Mouse (Mus musculus) midbrain, embryonic 14.5 days (tissue): ENCODE measurements around the gene Gm10197. TPM values are rescaled to one million over a fixed set of nuclear protein-coding genes. Genes with fewer than 3 reads are reported as not detected.

Experiments
- ATAC-seq: fragments of 200-750 bp; cut with Nextera tagmentation; 2 replicates; pipeline ENCODE4 v1.8.0; 2017; ENCODE audit warnings: moderate number of reproducible peaks, moderate library complexity; ENCODE audit not compliant: low FRiP score, low TSS enrichment
- DNase-seq: peaks from one replicate; pipeline ENCODE4 v3.0.0-alpha.2; 2015
- H3K27ac ChIP-seq: fragments of 300-500 bp; sonication (generic); replicated peaks from 2 replicates; pipeline ENCODE4 v1.5.1; 2014; ENCODE audit warnings: mild to moderate bottlenecking, low read depth, low read length, moderate library complexity
- H3K27me3 ChIP-seq: fragments of 300-500 bp; sonication (generic); 2 replicates; pipeline ENCODE4 v1.6.1; 2014; ENCODE audit warnings: low read length, control low read depth, mixed read lengths; ENCODE audit not compliant: control insufficient read depth, insufficient read depth
- H3K36me3 ChIP-seq: fragments of 300-500 bp; sonication (generic); 2 replicates; pipeline ENCODE4 v1.6.1; 2014; ENCODE audit warnings: low read length, control low read depth; ENCODE audit not compliant: control insufficient read depth, insufficient read depth
- H3K4me1 ChIP-seq: fragments of 300-500 bp; sonication (generic); 2 replicates; pipeline ENCODE4 v1.6.1; 2014; ENCODE audit warnings: mild to moderate bottlenecking, antibody characterized with exemption, low read length, control low read depth; ENCODE audit not compliant: control insufficient read depth, insufficient read depth
- H3K4me2 ChIP-seq: fragments of 300-500 bp; sonication (generic); 2 replicates; pipeline ENCODE4 v1.6.1; 2014; ENCODE audit warnings: mild to moderate bottlenecking, low read length, moderate library complexity
- H3K4me3 ChIP-seq: fragments of 300-500 bp; sonication (generic); replicated peaks from 2 replicates; pipeline ENCODE4 v1.5.1; 2014; ENCODE audit warnings: low read depth, low read length
- H3K9ac ChIP-seq: fragments of 300-500 bp; sonication (generic); replicated peaks from 2 replicates; pipeline ENCODE4 v1.6.1; 2014; ENCODE audit warnings: mild to moderate bottlenecking, low read length, moderate library complexity
- H3K9me3 ChIP-seq: fragments of 300-500 bp; sonication (generic); 2 replicates; pipeline ENCODE4 v1.6.1; 2016; ENCODE audit warnings: low read length, control low read depth, mixed read lengths; ENCODE audit not compliant: control insufficient read depth
- WGBS: fragments of 180-500 bp; shearing (Covaris S2); extraction: QIAGEN DNeasy Blood & Tissue Kit; methylation state at CpG from one replicate; pipeline ENCODE4 v1.1.7; 2014; 5-methylcytosine and 5-hydroxymethylcytosine counted together
- polyA plus RNA-seq: library from polyadenylated mRNA; unstranded; fragments of >200 nt; fragmentation: Nextera tagmentation; extraction: Ambion mirVana; gene quantifications from 2 replicates; pipeline ENCODE4 v1.2.1, GENCODE M21; 2014

Gene Gm10197
- 4.4 TPM in 1 of 2 replicates, not detected in the other for polyA plus RNA-seq

DNA sequence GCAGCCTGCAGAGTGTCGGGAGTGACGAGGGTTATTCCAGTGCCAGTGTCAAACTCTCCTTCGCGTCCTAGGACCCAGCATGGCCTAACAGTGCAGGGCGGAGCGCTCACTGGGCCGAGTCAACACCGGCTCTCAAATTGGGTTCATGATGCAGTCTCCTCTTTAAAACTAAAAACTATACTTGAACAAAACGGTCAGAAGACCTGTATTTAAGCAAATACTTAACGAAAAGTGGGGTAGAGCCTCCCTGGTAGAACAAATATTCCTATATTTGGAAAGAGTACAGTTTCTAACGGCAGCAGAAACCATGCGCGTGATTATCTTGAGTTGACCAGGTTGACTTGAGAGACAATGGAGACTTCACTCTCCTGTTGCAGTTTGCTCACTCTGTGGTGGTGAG is at the start of gene Gm10197:
TSS of gene Gm10197 (minus strand) at position 101 of the 400 bp plus-strand sequence.
- no peak within 1 kb of the TSS for H3K4me3 ChIP-seq
- no peaks in the 10 kb centered on the region for H3K27me3 ChIP-seq
- no peak within 1 kb of the TSS for H3K4me2 ChIP-seq
- no peaks in the 10 kb centered on the region for H3K9me3 ChIP-seq
- ATAC-seq: no peak
- no peak within 1 kb of the TSS for H3K9ac ChIP-seq
- no peak within 1 kb of the TSS for H3K27ac ChIP-seq
- 0 out of 2 replicates have a peak, but pooled peaks cover under 1% of the 10 kb centered on the region for H3K4me1 ChIP-seq
- DNase-seq: no peak
- WGBS: 94% methylated on average over 13 of the region's 13 CpGs
- peaks cover 44% of the 10 kb centered on the region for H3K36me3 ChIP-seq

GRCm38 (mm10) chr19:53420924-53421582 is 49.5 kb upstream of the Gm10197 start:
- Histone ChIP-seq H3K4me2 (peak overlapping the region; percentile 55), H3K4me1 (0 out of 2 replicates have a peak, but pooled peaks cover 2% of the 10 kb centered on the region), H3K36me3 (no peaks in the 10 kb centered on the region), H3K4me3 (peak overlapping the region; percentile 29), H3K27ac (peak overlapping the region; percentile 22; the same call in 1 of the 2 replicates), H3K9ac (peak overlapping the region; percentile 27), H3K9me3 (no peaks in the 10 kb centered on the region), H3K27me3 (no peaks in the 10 kb centered on the region)
- peak; percentile 85 for DNase-seq
- peak; percentile 89 for ATAC-seq
- whole genome bisulfite sequencing: 2% methylated on average over 19 of the region's 19 CpGs

GRCm38 (mm10) chr19:53419834-53420233 is 48.3 kb upstream of the Gm10197 start:
- peak; percentile 74 for DNase-seq
- H3K4me1 ChIP-seq: 0 out of 2 replicates have a peak, but pooled peaks cover 2% of the 10 kb centered on the region
- WGBS: 58% methylated on average over 5 of the region's 5 CpGs
- H3K4me2 ChIP-seq: no peak overlapping the region
- H3K27me3 ChIP-seq: no peaks in the 10 kb centered on the region
- H3K9me3 ChIP-seq: no peaks in the 10 kb centered on the region
- no peak for ATAC-seq
- H3K9ac ChIP-seq: no peak overlapping the region
- H3K27ac ChIP-seq: no peak overlapping the region
- H3K36me3 ChIP-seq: no peaks in the 10 kb centered on the region
- H3K4me3 ChIP-seq: no peak overlapping the region

- Histone ChIP-seq H3K36me3 (no peaks in the 10 kb centered on the region), H3K4me3 (no peak overlapping the region), H3K4me1 (peaks cover 8% of the 10 kb centered on the region; the same call in 1 of the 2 replicates), H3K9ac (no peak overlapping the region), H3K9me3 (no peaks in the 10 kb centered on the region), H3K27me3 (no peaks in the 10 kb centered on the region), H3K27ac (no peak overlapping the region), H3K4me2 (no peak overlapping the region)
- WGBS: 87% methylated on average over 17 of the region's 17 CpGs
- ATAC-seq (no peak), DNase-seq (no peak)
These were observed 43.6 kb upstream of the Gm10197 start for GRCm38 (mm10) chr19:53415198-53415597.

DNA sequence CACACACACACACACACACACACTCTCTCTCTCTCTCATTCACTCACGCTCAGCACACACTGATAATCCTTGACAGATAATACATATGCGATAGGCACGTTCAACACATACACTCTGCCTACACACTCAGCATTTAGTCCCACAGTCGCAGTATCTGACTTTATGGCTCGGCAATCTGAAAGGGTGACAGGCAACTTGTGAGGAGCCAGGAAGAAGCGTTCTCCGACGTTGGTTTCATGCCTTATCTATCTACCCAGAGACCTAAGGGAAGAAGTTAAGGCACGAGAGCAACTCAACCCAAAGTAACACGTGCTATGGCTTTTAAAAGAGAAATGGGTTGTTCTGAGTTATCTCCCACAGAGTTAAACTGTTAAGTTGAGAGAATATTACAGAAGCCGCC is 43.1 kb upstream of the Gm10197 start:
- peaks cover 8% of the 10 kb centered on the region; the same call in 1 of the 2 replicates for H3K4me1 ChIP-seq
- no peak overlapping the region for H3K4me2 ChIP-seq
- no peak overlapping the region for H3K27ac ChIP-seq
- H3K9me3 ChIP-seq: no peaks in the 10 kb centered on the region
- WGBS: 88% methylated on average over 11 of the region's 11 CpGs
- H3K4me3 ChIP-seq: no peak overlapping the region
- no peak for DNase-seq
- H3K36me3 ChIP-seq: no peaks in the 10 kb centered on the region
- ATAC-seq: no peak
- H3K27me3 ChIP-seq: no peaks in the 10 kb centered on the region
- no peak overlapping the region for H3K9ac ChIP-seq

DNA sequence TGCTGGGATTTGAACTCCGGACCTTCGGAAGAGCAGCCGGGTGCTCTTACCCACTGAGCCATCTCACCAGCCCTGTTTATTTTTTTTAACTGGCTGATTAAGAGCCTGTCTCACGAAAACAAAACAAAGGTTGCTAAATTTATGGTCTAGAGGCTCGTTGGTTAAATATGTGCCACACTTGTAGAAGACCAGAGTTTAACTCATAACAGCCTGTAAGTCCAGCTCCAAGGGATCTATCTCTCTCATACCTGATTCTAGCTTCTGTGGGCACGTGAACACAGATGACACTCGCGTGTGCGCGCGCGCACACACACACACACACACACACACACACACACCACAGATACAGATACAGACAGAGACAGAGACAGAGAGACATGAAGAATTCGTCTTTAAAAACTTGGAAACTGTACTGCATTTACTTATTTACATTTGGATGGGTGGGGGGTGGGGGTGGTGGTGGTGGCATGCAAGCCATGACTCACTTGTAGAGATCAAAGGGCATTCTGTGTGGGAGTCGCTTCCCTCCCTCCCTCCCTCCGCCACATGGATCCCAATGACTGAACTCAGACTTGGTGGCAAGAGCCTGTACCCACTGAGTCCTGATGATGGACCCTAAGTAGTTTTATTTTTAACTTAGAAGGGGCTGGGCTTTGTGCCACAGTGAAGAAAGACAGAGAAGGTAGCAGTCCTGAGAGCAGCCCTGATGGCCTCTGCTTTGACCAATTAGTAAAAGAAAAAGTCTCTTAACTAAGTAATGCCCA is 42.2 kb upstream of the Gm10197 start:
- DNase-seq: no peak
- no peak for ATAC-seq
- Histone ChIP-seq H3K4me1 (peaks cover 8% of the 10 kb centered on the region; the same call in 1 of the 2 replicates), H3K9me3 (no peaks in the 10 kb centered on the region), H3K27me3 (no peaks in the 10 kb centered on the region), H3K4me3 (no peak overlapping the region), H3K36me3 (no peaks in the 10 kb centered on the region), H3K27ac (no peak overlapping the region), H3K4me2 (no peak overlapping the region), H3K9ac (no peak overlapping the region)
- WGBS: 93% methylated on average over 15 of the region's 15 CpGs

DNA sequence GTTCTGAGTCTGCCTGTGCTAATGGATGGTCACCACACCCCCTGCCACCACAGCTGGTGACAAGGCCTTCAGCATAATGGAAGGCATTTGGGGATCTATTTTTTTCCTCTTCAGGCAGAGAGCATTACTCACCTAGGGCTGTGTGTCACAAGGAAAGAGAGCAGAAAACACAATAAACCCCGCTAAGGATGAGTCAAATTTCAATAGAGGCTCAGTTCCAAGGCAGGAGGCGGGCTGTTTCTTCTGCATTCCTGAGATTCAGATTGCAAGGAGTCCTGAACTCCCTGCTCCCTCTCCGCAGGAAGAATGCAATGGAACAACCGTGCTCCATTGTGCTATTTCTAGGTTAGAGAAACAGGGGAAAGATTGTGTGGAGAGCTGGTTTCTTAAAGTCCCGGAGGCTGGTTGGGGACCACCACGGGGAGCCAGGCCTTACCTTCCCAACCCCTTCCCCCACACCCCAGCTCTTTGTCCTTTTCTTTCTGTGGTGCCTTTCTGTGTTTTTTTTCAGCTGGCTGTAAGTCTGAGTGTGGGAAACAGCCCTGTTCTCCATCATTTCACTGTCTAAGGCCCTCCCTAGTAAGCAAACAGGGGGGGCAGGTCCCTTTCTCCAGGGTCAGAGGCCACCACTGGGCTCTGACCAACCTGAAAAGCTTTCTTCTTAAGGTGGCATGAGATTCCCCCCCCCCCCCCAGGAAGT is 40.7 kb upstream of the Gm10197 start:
- WGBS: 11% methylated on average over 6 of the region's 6 CpGs
- ATAC-seq: no peak

DNA sequence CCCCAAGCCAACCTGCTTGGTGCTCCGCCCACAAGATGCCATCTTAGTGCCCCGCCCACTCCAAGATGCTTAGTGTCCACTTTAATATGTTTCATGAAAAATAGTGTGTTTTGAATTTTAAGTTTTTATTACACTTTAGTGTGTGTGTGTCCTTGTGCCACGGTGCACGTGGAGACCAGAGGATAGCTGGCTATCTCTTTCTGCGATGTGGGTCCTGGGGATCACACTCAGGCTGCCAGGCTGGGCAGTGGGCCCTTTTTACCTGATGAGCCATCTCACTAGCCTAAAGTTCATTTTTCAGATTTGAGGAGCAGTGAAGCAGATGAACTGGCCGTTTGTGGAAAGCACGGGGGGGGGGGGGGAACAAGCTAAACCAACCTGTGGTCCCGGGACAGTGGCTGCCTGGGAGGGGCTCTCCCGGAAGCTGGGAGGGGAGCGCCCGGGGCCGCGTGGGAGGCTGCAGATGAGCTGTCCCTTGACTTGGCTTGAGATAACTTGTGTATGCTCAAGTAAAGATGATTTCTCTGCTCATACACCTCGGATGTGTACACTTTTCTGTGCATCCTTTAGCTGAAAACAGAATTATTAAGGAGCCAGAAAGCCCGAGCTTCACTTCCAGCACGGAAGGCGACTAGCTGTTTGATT is 38.2 kb upstream of the Gm10197 start:
- no peak overlapping the region for H3K4me3 ChIP-seq
- 68% methylated on average over 17 of the region's 17 CpGs for WGBS
- no peaks in the 10 kb centered on the region for H3K36me3 ChIP-seq
- no peak overlapping the region for H3K4me2 ChIP-seq
- H3K9me3 ChIP-seq: no peaks in the 10 kb centered on the region
- DNase-seq (no peak), ATAC-seq (no peak)
- no peak overlapping the region for H3K27ac ChIP-seq
- H3K9ac ChIP-seq: no peak overlapping the region
- peaks cover 8% of the 10 kb centered on the region; the same call in 1 of the 2 replicates for H3K4me1 ChIP-seq
- no peaks in the 10 kb centered on the region for H3K27me3 ChIP-seq

More for the DNA sequence above, 40.7 kb upstream of the Gm10197 start:
- no peaks in the 10 kb centered on the region for H3K36me3 ChIP-seq
- no peak overlapping the region for H3K9ac ChIP-seq
- no peak overlapping the region for H3K4me2 ChIP-seq
- H3K9me3 ChIP-seq: no peaks in the 10 kb centered on the region
- peaks cover 8% of the 10 kb centered on the region; the same call in 1 of the 2 replicates for H3K4me1 ChIP-seq
- H3K4me3 ChIP-seq: no peak overlapping the region
- DNase-seq: no peak
- no peaks in the 10 kb centered on the region for H3K27me3 ChIP-seq
- no peak overlapping the region for H3K27ac ChIP-seq
